Mouse (Mus musculus) forebrain, embryonic 13.5 days (tissue): ENCODE data around the gene Defb36. TPM values are rescaled to one million over a fixed set of nuclear protein-coding genes. Genes with fewer than 3 reads are reported as not detected.

Experiments used
- ATAC-seq: fragments of 200-750 bp; cut with Nextera tagmentation; 2 replicates; pipeline ENCODE4 v1.8.0; 2017
- H3K27ac ChIP-seq: fragments of 300-500 bp; sonication (generic); 2 replicates; pipeline ENCODE4 v1.5.1; 2015; ENCODE audit warnings: inconsistent platforms, mild to moderate bottlenecking, moderate library complexity
- H3K27me3 ChIP-seq: fragments of 300-500 bp; sonication (generic); 2 replicates; pipeline ENCODE4 v1.6.1; 2015; ENCODE audit warnings: mild to moderate bottlenecking, inconsistent platforms
- H3K36me3 ChIP-seq: fragments of 300-500 bp; sonication (generic); 2 replicates; pipeline ENCODE4 v1.6.1; 2015; ENCODE audit warnings: mild to moderate bottlenecking, inconsistent platforms; ENCODE audit not compliant: poor library complexity, severe bottlenecking
- H3K4me1 ChIP-seq: fragments of 300-500 bp; sonication (generic); 2 replicates; pipeline ENCODE4 v1.6.1; 2015; ENCODE audit warnings: inconsistent platforms
- H3K4me2 ChIP-seq: fragments of 300-500 bp; sonication (generic); 2 replicates; pipeline ENCODE4 v1.6.1; 2015; ENCODE audit warnings: inconsistent platforms, mild to moderate bottlenecking, moderate library complexity
- H3K4me3 ChIP-seq: fragments of 300-500 bp; sonication (generic); 2 replicates; pipeline ENCODE4 v1.5.1; 2015; ENCODE audit warnings: mild to moderate bottlenecking, inconsistent platforms
- H3K9ac ChIP-seq: fragments of 300-500 bp; sonication (generic); 2 replicates; pipeline ENCODE4 v1.6.1; 2015; ENCODE audit warnings: mild to moderate bottlenecking, inconsistent platforms
- H3K9me3 ChIP-seq: fragments of 300-500 bp; sonication (generic); replicated peaks from 2 replicates; pipeline ENCODE4 v1.6.1; 2016; ENCODE audit warnings: inconsistent platforms
- WGBS: fragments of 180-500 bp; shearing (Covaris S2); methylation state at CpG from one replicate; pipeline ENCODE4 v1.1.7; 2015; 5-methylcytosine and 5-hydroxymethylcytosine counted together
- polyA plus RNA-seq: library from polyadenylated mRNA; unstranded; fragments of >200 nt; fragmentation: Nextera tagmentation; extraction: Ambion mirVana; gene quantifications from 2 replicates; pipeline ENCODE4 v1.2.1, GENCODE M21; 2015

The Defb36 gene
- polyA plus RNA-seq, 1 experiment from 2014 or later: not detected

GRCm38 (mm10) chr2:152624566-152624965 lies 20.4 kb downstream of the Defb36 start:
- WGBS: 87% methylated on average over 2 of the region's 2 CpGs
- ATAC-seq: no peak
- Histone ChIP-seq H3K4me2 (no peak overlapping the region), H3K4me1 (peaks cover 11% of the 10 kb centered on the region), H3K9ac (no peak overlapping the region), H3K9me3 (no peaks in the 10 kb centered on the region), H3K36me3 (no peaks in the 10 kb centered on the region), H3K4me3 (no peak overlapping the region), H3K27me3 (peaks cover 45% of the 10 kb centered on the region), H3K27ac (no peak overlapping the region)

- 0% methylated on average over 1 of the region's 1 CpGs for WGBS
- 0 out of 2 replicates have a peak, but pooled peaks have one; percentile 27 for ATAC-seq
These were observed 21.1 kb downstream of the Defb36 start for GRCm38 (mm10) chr2:152625256-152625655.

DNA sequence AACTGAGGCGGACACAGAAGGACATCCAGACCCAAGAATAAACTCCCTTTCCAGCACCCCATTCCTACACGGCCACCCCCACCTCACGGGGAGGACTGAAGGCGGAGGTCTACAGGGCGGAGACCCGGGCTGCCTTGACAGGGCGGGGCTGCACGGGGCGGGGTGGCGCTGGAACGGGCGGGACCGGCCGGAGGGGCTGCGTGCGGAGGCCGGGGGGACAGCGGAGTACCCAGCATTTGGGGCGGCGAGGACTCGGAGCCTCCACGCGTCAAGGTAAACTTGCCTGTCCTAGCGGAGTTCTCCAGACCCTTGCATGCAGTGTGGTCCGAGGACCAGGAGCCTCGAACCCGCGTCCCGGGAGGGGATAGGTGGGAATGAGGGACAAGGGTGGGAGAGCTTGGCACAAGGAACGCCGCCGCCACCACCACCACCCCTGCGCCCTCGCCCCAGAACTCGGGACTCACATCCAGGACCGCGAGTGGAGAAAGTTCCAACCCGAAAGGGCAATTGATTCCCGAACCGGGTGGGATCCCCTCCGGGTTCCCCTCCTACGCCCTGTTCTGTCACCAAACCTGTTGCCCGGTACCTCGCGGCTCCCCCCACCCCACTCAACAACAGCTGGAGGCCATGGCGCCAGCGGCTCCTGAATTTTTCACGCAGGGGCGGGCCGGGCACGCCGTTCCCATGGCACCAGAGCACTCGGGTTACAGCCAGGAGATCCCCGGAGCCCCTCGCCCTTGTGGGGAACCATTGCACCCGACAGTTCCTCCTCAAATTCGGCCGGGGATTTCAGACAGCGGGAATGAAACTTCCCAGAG lies 22.9 kb downstream of the Defb36 start, which contains the start of gene Rem1:
Rem1 (plus strand) TSS at position 178 of the 818 bp plus-strand sequence.
- WGBS: 2% methylated on average over 59 of the region's 59 CpGs
- no peak for ATAC-seq
- Histone ChIP-seq H3K9ac (peak within 1 kb of the TSS; percentile 41; the same call in 1 of the 2 replicates), H3K4me3 (peak within 1 kb of the TSS; percentile 35), H3K4me1 (peaks cover 11% of the 10 kb centered on the region), H3K9me3 (no peaks in the 10 kb centered on the region), H3K36me3 (no peaks in the 10 kb centered on the region), H3K27me3 (peaks cover 51% of the 10 kb centered on the region), H3K27ac (no peak within 1 kb of the TSS), H3K4me2 (peak within 1 kb of the TSS; percentile 58)

More at GRCm38 (mm10) chr2:152625256-152625655, 21.1 kb downstream of the Defb36 start:
- H3K4me2 ChIP-seq: no peak overlapping the region
- no peak overlapping the region for H3K9ac ChIP-seq
- no peaks in the 10 kb centered on the region for H3K36me3 ChIP-seq
- peaks cover 11% of the 10 kb centered on the region for H3K4me1 ChIP-seq
- H3K4me3 ChIP-seq: no peak overlapping the region
- no peaks in the 10 kb centered on the region for H3K9me3 ChIP-seq
- H3K27ac ChIP-seq: no peak overlapping the region
- peaks cover 50% of the 10 kb centered on the region for H3K27me3 ChIP-seq

- peaks cover 11% of the 10 kb centered on the region for H3K4me1 ChIP-seq
- no peak overlapping the region for H3K9ac ChIP-seq
- H3K36me3 ChIP-seq: no peaks in the 10 kb centered on the region
- ATAC-seq: no peak
- no peak overlapping the region for H3K27ac ChIP-seq
- WGBS: 44% methylated on average over 17 of the region's 17 CpGs
- no peak overlapping the region for H3K4me2 ChIP-seq
- H3K9me3 ChIP-seq: no peaks in the 10 kb centered on the region
- H3K27me3 ChIP-seq: peaks cover 51% of the 10 kb centered on the region
- H3K4me3 ChIP-seq: no peak overlapping the region
These were observed 23.9 kb downstream of the Defb36 start for GRCm38 (mm10) chr2:152628066-152628465.

- ATAC-seq: no peak
- no peak overlapping the region for H3K4me2 ChIP-seq
- H3K36me3 ChIP-seq: no peaks in the 10 kb centered on the region
- H3K9me3 ChIP-seq: no peaks in the 10 kb centered on the region
- H3K4me1 ChIP-seq: peaks cover 14% of the 10 kb centered on the region
- WGBS: 76% methylated on average over 3 of the region's 3 CpGs
- no peak overlapping the region for H3K27ac ChIP-seq
- H3K9ac ChIP-seq: no peak overlapping the region
- H3K4me3 ChIP-seq: no peak overlapping the region
- H3K27me3 ChIP-seq: peaks cover 54% of the 10 kb centered on the region
These were observed 25.1 kb downstream of the Defb36 start for GRCm38 (mm10) chr2:152629239-152629638.

DNA sequence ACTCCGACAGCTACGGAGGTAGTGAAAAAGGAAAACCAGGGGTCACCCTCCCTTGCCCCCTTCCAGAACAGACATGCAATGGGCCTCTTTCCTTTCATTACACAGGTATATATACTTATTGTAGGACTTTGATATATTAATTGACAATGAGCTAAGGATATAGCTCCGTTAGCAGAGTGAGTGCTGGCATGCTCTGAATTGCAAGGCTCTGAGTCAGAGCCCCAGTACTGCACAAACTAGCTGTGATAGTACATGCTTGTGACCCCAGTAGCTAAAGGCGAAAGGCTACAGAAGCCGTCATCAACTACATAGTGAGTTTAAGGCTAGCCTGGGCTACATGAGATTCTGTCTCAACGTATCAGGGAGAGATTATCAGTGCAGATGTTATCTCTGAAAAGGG lies 25.8 kb downstream of the Defb36 start:
- no peaks in the 10 kb centered on the region for H3K36me3 ChIP-seq
- H3K27ac ChIP-seq: no peak overlapping the region
- H3K4me1 ChIP-seq: peaks cover 14% of the 10 kb centered on the region
- WGBS: 85% methylated on average over 6 of the region's 6 CpGs
- no peak overlapping the region for H3K4me3 ChIP-seq
- no peak for ATAC-seq
- H3K9ac ChIP-seq: no peak overlapping the region
- H3K9me3 ChIP-seq: no peaks in the 10 kb centered on the region
- peaks cover 54% of the 10 kb centered on the region for H3K27me3 ChIP-seq
- H3K4me2 ChIP-seq: no peak overlapping the region

DNA sequence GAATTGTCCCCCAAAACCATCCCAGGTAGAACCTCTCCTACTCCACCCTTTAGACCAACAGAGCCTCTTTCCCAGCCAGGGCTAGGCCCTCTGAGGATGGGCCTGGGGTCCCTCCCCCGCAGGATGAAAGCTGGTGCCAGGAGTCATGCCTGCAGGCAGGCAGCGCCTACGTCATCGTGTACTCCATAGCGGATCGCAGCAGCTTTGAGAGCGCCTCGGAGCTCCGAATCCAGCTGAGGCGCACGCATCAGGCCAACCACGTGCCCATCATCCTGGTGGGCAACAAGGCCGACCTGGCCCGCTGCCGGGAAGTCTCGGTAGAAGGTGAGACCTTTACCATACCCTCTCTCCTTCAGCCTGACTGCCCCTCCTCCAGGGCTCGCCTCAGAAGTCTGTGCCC lies 29.2 kb downstream of the Defb36 start:
- Histone ChIP-seq H3K4me3 (no peak overlapping the region), H3K4me2 (peak overlapping the region; percentile 25), H3K9me3 (no peaks in the 10 kb centered on the region), H3K9ac (no peak overlapping the region), H3K4me1 (peaks cover 3% of the 10 kb centered on the region; the same call in 1 of the 2 replicates), H3K27me3 (peaks cover 22% of the 10 kb centered on the region), H3K27ac (no peak overlapping the region), H3K36me3 (no peaks in the 10 kb centered on the region)
- no peak for ATAC-seq
- 56% methylated on average over 17 of the region's 17 CpGs for WGBS

DNA sequence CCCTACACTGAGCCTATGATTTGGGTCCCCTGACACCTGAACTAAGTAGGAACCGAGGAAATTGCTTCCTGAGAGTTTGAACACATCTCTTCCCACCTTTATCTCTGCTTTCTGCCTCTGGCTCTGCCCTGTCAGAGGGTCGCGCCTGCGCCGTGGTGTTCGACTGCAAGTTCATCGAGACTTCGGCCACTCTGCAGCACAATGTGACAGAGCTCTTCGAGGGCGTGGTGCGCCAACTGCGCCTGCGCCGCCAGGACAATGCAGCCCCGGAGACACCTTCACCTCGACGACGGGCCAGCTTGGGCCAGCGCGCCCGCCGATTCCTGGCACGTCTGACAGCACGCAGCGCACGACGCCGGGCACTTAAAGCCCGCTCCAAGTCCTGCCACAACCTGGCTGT lies 30.2 kb downstream of the Defb36 start:
- Histone ChIP-seq H3K27me3 (peaks cover 12% of the 10 kb centered on the region), H3K9ac (no peak overlapping the region), H3K36me3 (no peaks in the 10 kb centered on the region), H3K27ac (no peak overlapping the region), H3K4me3 (no peak overlapping the region), H3K4me2 (no peak overlapping the region), H3K9me3 (no peaks in the 10 kb centered on the region), H3K4me1 (peaks cover 8% of the 10 kb centered on the region)
- WGBS: 80% methylated on average over 29 of the region's 29 CpGs
- no peak for ATAC-seq

- H3K4me2 ChIP-seq: no peak overlapping the region
- peaks cover 14% of the 10 kb centered on the region for H3K4me1 ChIP-seq
- no peak overlapping the region for H3K4me3 ChIP-seq
- no peak for ATAC-seq
- 80% methylated on average over 23 of the region's 23 CpGs for WGBS
- H3K9ac ChIP-seq: no peak overlapping the region
- 0 out of 2 replicates have a peak, but pooled peaks cover 4% of the 10 kb centered on the region for H3K27me3 ChIP-seq
- H3K27ac ChIP-seq: no peak overlapping the region
- H3K36me3 ChIP-seq: no peaks in the 10 kb centered on the region
- H3K9me3 ChIP-seq: no peaks in the 10 kb centered on the region
These were observed 32.3 kb downstream of the Defb36 start for GRCm38 (mm10) chr2:152636246-152637005.

DNA sequence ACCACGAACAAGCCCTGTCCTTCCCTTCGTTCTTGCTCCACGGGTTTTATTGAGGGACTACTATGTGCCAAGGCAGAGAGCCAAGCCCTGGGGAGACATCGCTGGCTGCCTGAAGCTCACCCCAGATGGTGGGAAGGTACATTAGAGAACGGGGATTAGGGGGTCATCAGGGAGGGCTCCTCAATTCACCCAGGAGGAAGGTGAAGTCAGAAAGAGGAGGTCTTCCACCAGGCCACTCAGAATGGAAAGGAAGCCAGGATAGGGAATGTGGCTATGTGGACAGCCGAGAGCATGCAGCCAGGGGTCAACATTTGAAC lies 32.8 kb downstream of the Defb36 start:
- Histone ChIP-seq H3K4me2 (no peak overlapping the region), H3K9me3 (no peaks in the 10 kb centered on the region), H3K4me1 (peaks cover 14% of the 10 kb centered on the region), H3K9ac (no peak overlapping the region), H3K27me3 (0 out of 2 replicates have a peak, but pooled peaks cover 4% of the 10 kb centered on the region), H3K4me3 (no peak overlapping the region), H3K36me3 (no peaks in the 10 kb centered on the region), H3K27ac (no peak overlapping the region)
- 92% methylated on average over 6 of the region's 6 CpGs for WGBS
- ATAC-seq: no peak

DNA sequence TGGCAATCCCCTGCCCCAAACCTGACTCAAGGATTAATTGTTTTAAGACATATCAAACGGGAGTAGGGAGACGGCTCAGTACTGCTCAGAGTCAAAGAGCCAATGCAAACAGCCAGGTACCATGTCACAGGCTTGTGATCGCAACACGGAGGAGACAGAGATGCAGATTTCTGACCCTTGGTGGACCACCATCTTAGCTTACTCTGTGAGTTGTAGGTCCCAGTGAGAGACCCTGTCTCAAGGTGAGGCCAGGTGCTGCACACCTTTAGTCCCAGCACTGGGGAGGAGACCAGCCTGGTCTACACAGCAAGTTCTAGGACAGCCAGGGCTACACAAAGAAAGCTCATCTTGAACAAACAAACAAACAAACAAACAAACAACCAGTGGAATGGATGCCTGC lies 33.3 kb downstream of the Defb36 start:
- Histone ChIP-seq H3K4me1 (peaks cover 14% of the 10 kb centered on the region), H3K27ac (no peak overlapping the region), H3K4me2 (no peak overlapping the region), H3K9ac (no peak overlapping the region), H3K36me3 (no peaks in the 10 kb centered on the region), H3K9me3 (no peaks in the 10 kb centered on the region), H3K4me3 (no peak overlapping the region), H3K27me3 (0 out of 2 replicates have a peak, but pooled peaks cover 4% of the 10 kb centered on the region)
- ATAC-seq: no peak
- 91% methylated on average over 4 of the region's 4 CpGs for WGBS

- Histone ChIP-seq H3K27me3 (no peaks in the 10 kb centered on the region), H3K4me3 (no peak overlapping the region), H3K4me2 (no peak overlapping the region), H3K36me3 (no peaks in the 10 kb centered on the region), H3K9me3 (no peaks in the 10 kb centered on the region), H3K4me1 (peaks cover 10% of the 10 kb centered on the region), H3K9ac (no peak overlapping the region), H3K27ac (no peak overlapping the region)
- ATAC-seq: no peak
- WGBS: 69% methylated on average over 6 of the region's 6 CpGs
These were observed 34.7 kb downstream of the Defb36 start for GRCm38 (mm10) chr2:152638865-152639264.
